Mouse (Mus musculus) cerebellum, postnatal 10 days (tissue): ENCODE measurements around the gene Iqcn.

Source experiments
- DNase-seq, 2 experiments: peaks; one replicate each; pipeline ENCODE4 v3.0.0; 2021; ENCODE audit warnings: mixed read lengths in 2 of 2

Gene Iqcn

GRCm38 (mm10) chr8:70703287-70703686 is at the start of gene Iqcn:
Gene Iqcn (plus strand): TSS chr8:70703457.
- peak in 1 of 2 experiments; percentile 20 for DNase-seq

DNA sequence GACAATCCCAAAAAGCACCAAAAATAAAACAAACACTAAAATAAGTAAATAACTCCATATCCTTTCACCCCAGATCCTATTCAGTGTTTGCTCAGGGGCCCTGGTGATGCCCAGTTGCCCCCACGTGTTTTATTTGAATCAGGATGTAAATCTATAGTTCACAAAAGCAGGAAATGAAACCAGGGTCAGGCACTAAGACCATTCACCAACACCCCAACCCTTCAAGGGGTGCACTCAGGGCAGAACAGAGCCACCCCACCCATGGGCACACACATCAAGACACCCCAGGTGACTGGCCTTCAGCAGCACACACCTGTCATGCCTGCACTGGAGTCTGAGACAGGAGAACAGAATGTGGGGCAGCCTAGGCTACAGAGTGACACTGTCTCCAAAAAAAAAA is 49.1 kb upstream of the Iqcn start:
- DNase-seq: no peak

DNA sequence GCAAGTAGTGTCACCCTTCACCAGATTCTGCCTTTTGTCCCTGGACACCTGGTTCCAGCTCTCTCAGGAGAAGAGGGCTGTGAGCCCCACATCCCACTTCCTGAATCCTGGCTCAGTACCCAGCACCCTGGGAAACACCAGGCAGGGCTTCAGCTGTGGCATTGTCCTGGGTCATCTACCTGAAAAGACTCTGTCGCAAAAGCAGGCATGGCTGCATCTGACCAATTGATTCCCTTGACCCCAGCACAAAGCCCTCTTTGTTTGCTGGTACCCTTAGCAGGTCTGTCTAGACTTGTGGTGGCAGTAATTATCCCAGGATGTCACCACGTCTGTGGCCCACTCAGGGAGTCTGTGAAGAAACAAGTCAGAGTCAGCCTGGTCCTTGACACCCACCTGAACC is 47.8 kb upstream of the Iqcn start:
- DNase-seq: no peak

GRCm38 (mm10) chr8:70656193-70656790 is 47.0 kb upstream of the Iqcn start:
- DNase-seq: no peak

DNA sequence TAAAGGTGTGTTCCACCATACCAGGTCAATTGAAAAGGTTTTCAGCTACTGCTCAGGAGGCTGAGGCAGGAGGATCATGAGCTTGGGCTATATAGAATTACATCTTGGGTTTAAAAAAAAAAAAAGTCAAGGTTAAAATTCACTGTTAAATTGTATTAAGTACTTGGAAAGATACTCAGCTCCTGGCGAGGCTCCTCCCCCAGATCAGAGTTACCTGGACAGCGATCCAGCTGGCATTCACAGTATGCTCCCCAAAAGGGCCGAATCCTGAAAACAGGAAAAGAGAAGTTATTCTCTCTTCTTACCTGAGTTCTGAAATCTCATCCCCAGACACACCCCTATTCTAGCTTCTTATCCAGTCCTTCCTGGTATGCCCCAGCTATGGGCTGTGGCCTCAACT is 46.0 kb upstream of the Iqcn start:
- no peak for DNase-seq

GRCm38 (mm10) chr8:70657739-70658138 is 45.5 kb upstream of the Iqcn start:
- DNase-seq: no peak

DNA sequence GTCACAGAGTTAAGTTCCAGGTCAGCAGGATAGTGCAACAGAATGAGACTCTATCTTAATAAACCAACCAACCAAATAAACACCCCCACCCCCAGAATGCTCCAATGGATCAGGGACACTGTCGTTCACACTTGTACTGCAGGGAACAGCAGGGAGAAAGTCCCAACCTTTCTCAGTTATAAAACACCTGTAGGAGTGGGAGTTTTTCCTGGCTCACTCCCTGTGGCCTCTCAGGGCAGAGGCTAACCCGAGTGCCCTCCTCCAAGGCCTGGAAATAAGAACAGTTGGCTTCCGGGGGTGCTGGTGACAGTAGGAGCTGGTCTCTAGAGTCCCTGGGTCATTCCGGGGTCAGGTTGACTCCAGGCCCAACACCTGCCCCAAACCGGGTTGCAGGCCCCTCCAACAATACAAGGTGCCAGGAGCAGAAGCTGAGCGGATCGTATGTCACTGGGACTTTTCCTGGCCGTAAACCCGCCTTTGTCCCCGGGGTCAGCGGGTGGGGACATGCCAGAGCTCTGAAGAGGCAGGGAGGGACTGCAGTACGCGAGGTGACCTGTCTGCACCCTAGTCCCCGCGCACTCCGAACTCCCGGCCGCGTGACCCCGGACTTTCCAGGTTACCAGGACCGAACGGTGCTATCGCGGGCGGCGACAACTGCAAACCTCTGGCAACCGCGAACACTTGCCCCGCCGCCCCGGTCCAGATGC is 44.2 kb upstream of the Iqcn start:
- peak in 1 of 2 experiments; percentile 47 for DNase-seq

GRCm38 (mm10) chr8:70659604-70660272 is 43.5 kb upstream of the Iqcn start:
- DNase-seq: peak; percentile 78 to 87

GRCm38 (mm10) chr8:70660273-70660725 is 43.0 kb upstream of the Iqcn start, which contains the start of gene Pgpep1:
Gene Pgpep1 (minus strand): TSS chr8:70660388.
- peak; percentile 38 to 51 for DNase-seq

DNA sequence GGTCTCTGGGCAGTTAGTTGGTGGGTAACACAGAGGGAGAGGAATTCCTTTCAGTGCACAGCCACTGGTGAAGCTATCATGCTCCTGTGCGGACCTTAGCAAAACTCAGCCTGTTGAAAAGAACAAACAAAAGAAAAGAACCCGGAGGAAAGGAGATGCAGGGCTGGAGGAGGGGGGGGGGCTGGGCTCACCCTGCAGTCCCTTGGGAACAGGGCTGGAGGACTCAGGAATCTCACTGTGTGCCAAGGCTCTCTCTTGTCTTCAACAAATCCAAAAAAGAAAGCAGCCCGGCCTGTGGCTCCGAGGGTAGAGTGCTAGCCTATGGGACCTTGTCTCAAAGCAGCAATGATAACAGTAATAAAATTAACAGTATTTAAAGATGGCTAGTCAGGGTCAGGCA is 39.6 kb upstream of the Iqcn start:
- no peak for DNase-seq

- no peak for DNase-seq
Observed at GRCm38 (mm10) chr8:70664631-70665030, 38.6 kb upstream of the Iqcn start.

- DNase-seq: no peak
Observed at GRCm38 (mm10) chr8:70665599-70665998, 37.7 kb upstream of the Iqcn start.

DNA sequence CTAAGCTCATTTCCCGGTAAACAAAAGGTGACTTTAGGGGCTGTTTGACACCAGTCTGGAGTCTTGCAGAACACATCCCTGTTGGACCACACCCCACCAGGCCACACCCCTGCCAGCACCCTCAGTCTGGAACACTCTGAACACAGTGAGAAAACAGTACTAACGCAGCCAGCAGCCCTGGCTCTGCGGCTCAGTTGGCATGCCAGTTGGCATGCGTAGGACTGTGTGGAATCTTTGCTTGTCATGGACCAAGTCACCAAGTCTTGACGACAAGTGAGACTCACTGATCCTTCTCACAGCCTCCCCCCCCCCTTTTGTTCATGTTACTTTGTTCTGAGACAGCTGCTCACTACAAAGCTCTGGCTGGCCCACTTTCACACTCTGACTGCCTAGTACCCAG is 36.2 kb upstream of the Iqcn start:
- DNase-seq: peak in 1 of 2 experiments; percentile 56

- peak in 1 of 2 experiments; percentile 35 for DNase-seq
Observed at GRCm38 (mm10) chr8:70671615-70672324, 31.5 kb upstream of the Iqcn start.

DNA sequence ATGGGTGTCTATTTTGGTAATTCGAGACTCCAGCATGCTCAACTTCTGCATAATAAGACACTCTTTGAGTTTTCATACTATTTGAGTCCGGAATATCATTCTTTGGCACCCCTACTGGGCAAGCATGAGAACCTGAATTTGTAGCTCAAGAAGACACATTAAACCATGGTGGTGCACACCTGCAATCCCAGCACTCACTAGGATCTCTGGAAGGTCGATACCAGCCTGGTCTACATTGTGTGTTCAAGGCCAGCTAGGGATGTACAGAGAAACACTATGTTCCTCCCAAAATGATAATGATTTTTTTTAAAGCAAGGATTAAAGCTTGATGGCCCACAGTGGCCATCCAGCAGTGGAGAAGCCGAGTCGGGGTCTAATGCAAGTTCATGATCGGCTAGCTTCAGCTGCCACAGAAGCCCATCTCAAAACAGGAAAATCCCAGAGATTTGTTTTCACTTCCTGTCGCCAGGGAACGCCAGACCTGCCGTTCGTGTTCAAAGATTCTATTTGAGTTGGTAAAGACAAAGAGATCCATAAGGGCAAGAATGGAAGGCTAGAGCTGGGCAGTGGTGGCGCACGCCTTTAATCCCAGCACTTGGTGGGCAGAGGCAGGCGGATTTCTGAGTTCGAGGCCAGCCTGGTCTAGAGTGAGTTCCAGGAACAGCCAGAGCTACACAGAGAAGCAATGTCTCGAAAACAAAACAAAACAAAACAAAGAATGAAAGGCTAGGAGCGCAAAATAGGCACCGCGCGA is 30.8 kb upstream of the Iqcn start:
- DNase-seq: no peak

DNA sequence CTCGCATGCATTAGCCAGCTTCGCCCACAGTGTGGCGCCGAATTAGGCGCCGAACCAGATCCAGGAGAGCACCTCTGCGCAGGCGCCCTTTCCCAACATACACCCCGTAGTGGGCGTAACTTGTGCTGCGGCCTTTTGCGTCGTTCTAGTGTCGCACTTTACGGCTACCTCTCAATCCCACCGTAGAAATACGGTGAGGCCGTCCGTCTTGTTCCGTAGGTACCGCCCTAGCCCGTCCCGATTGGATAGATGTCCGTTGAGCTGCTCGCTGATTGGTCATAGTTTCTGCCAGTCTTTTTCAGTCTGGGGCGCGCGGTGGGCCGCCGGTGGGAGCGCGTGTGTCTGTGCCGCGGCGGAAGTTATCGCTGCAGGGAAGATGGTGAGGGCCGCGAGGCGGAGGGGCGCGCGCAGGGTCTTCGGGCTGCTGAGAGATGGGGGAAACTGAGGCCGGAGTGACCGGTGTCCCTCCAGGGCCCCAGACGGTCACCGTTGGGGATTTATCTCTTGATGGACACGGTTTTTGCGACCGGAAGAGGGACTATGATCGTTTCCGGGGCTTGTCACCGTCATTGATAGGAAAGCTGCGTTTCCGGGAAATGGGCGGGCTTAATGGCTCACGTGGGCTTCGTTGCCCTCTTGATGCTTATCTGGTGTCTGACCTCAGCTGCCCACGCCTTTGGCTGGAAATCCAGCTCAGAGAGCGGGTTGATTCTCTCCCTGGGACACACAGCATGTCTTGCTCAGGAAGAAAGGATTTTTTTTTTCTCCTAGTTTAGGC is 30.0 kb upstream of the Iqcn start, which contains the start of gene Lsm4:
Gene Lsm4, plus strand, starts transcription at position 170 of the 778 bp plus-strand sequence.
- peak; percentile 97 to 98 for DNase-seq

DNA sequence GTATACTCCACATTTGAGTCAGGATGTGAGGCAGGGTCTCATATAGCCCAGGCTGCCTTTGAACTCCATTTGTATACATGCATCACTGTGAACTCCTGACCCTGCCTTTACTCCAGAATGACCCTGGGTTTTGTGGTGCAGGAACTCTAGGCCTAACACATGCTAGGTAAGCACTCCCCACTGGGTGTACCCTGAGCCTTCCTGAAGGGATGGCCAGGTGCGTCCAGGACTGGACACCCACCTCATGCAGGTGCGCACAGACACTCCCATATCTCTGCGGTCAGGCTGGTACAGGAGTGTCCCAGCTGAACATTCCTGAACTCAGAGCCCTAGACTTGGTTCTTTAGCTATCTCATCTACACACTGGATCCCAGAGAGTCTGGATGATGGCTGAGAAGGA is 29.1 kb upstream of the Iqcn start:
- no peak for DNase-seq

GRCm38 (mm10) chr8:70674716-70675115 is 28.5 kb upstream of the Iqcn start:
- no peak for DNase-seq

DNA sequence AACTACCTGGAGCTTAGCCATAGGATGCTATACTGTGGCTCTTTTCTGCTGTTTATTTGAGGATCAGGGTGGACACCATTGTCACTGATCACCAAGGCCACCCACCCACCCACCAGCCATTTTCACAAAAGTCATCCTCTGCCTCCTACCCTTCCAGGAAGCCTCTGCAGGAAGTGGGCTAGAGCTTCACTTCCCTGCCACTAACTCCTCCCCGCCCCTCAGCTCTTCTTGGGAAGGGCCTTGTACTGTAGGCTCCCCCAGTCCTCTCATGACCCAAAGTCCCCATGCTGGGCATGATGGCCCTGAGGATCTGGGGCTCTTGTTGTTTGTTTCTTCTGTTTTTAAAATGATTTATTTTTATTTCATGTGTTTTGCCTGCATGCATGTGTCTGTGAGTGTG is 27.9 kb upstream of the Iqcn start:
- DNase-seq: no peak

GRCm38 (mm10) chr8:70677451-70678080 is 25.7 kb upstream of the Iqcn start:
- DNase-seq: no peak

DNA sequence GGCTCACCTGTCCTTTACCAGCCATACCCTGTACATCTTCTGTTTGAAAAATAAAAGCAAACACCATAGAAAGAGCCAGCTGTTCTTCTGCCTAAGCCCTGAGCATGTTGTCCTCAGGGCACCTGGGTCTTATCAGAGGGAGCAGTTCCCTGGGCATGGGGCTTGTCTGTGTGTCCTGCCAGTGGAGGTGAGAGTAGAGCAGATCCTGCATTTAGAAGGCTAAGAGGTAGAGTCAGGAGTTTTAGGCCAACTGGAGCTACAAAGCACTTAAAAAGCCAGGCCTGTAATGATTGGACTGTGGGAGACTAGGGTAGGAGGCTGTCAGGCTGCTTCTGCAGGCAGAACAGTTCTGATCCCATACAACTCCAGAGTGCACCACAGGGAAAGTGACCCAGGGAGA is 24.6 kb upstream of the Iqcn start:
- DNase-seq: no peak
